Mouse (Mus musculus): Measurements from ENCODE around the gene Hagh. TPM values are rescaled to one million over a fixed set of nuclear protein-coding genes. Genes with fewer than 3 reads are reported as not detected.

Gene Hagh
- total RNA-seq, 2 experiments from 2014 or later, result 129 TPM

GRCm38 (mm10) chr17:24885356-24886133 is 45.6 kb downstream of the Hagh start:
- DNase-seq (ENCODE audit: low spot score in 2 of 2), result no peak

- peak; percentile 98 to 100 for DNase-seq (ENCODE audit: low spot score in 2 of 2)
Observed at GRCm38 (mm10) chr17:24886134-24886931, 46.4 kb downstream of the Hagh start, which contains the start of the genes Nubp2 and Spsb3. Nubp2 (minus strand) TSS chr17:24886349. Spsb3 (plus strand) TSS chr17:24886643.

- DNase-seq (ENCODE audit: low spot score in 2 of 2), result no peak
Observed at GRCm38 (mm10) chr17:24886932-24887271, 47.0 kb downstream of the Hagh start.

- DNase-seq (ENCODE audit: low spot score in 2 of 2), result no peak
Observed at GRCm38 (mm10) chr17:24887291-24888080, 47.5 kb downstream of the Hagh start.

GRCm38 (mm10) chr17:24888862-24889261 is 48.9 kb downstream of the Hagh start:
- no peak for DNase-seq (ENCODE audit: low spot score in 2 of 2)

- no peak for DNase-seq (ENCODE audit: low spot score in 2 of 2)
Observed at GRCm38 (mm10) chr17:24890151-24891092, 50.5 kb downstream of the Hagh start.

- no peak for DNase-seq (ENCODE audit: low spot score in 2 of 2)
Observed at GRCm38 (mm10) chr17:24891321-24891720, 51.4 kb downstream of the Hagh start.

- DNase-seq (ENCODE audit: low spot score in 2 of 2), result no peak
Observed at GRCm38 (mm10) chr17:24892785-24893184, 52.8 kb downstream of the Hagh start.

- no peak for DNase-seq (ENCODE audit: low spot score in 2 of 2)
Observed at GRCm38 (mm10) chr17:24893276-24893675, 53.3 kb downstream of the Hagh start.

GRCm38 (mm10) chr17:24894061-24894994 is 54.4 kb downstream of the Hagh start:
- no peak for DNase-seq (ENCODE audit: low spot score in 2 of 2)

GRCm38 (mm10) chr17:24894995-24895547 is 55.1 kb downstream of the Hagh start, which contains the start of the genes Eme2 and Mrps34:
Eme2 (minus strand) TSS chr17:24895087.
Mrps34 (plus strand) TSS chr17:24895116.
- DNase-seq (ENCODE audit: low spot score in 2 of 2), result peak; percentile 86 to 90

- DNase-seq (ENCODE audit: low spot score in 2 of 2), result no peak
Observed at GRCm38 (mm10) chr17:24895571-24896240, 55.8 kb downstream of the Hagh start.

- DNase-seq (ENCODE audit: low spot score in 2 of 2), result peak in 1 of 2 experiments; percentile 80
Observed at GRCm38 (mm10) chr17:24896241-24896992, 56.5 kb downstream of the Hagh start, which contains the start of gene Nme3. Nme3 (plus strand) TSS chr17:24896500.

- no peak for DNase-seq (ENCODE audit: low spot score in 2 of 2)
Observed at GRCm38 (mm10) chr17:24896993-24897269, 57.0 kb downstream of the Hagh start.

GRCm38 (mm10) chr17:24897600-24897999 is 57.7 kb downstream of the Hagh start:
- no peak for DNase-seq (ENCODE audit: low spot score in 2 of 2)

GRCm38 (mm10) chr17:24898041-24898854 is 58.3 kb downstream of the Hagh start:
- DNase-seq (ENCODE audit: low spot score in 2 of 2), result no peak

GRCm38 (mm10) chr17:24899153-24899552 is 59.2 kb downstream of the Hagh start:
- no peak for DNase-seq (ENCODE audit: low spot score in 2 of 2)

Measured in layer of hippocampus, adult 18-20 months (tissue).